Mouse (Mus musculus): ENCODE data around the gene Mfsd14a. TPM values are rescaled to one million over a fixed set of nuclear protein-coding genes. Genes with fewer than 3 reads are reported as not detected.

Mfsd14a gene
- 68.3 and 69.8 TPM in 2 replicates for polyA plus RNA-seq (2015; fragmentation: Nextera tagmentation; extraction: Ambion mirVana)

DNA sequence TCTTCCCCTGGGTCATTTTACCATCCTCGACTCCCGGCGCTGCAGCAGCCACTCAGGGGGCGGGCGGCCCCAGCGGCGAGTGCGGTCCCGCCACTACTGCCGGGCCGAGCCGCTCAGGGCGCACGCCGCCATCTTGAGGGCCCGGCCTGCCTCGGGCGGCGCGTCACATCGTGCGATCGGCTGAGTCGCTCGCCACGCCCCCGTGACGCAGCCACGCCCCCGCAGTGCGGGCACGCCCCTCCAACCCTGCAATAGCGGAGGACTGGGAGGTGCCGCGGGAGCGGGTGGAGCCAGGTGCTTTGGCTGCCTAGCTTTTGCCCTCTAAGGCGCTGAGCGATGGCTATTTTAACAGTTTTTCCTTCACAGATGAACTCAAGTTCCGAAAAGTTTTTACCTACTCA is at the start of gene Mfsd14a:
Gene Mfsd14a, minus strand, starts transcription at position 215 of the 401 bp plus-strand sequence.
- peak within 1 kb of the TSS; percentile 81 for H3K4me2 ChIP-seq (ENCODE audit: low read length)
- peak within 1 kb of the TSS; percentile 92 for H3K27ac ChIP-seq (ENCODE audit: low read length)
- no peaks in the 10 kb centered on the region for H3K27me3 ChIP-seq (ENCODE audit: control insufficient read depth, insufficient read depth, low read depth, low read length)
- H3K4me3 ChIP-seq (ENCODE audit: low read depth, low read length) = peak within 1 kb of the TSS; percentile 99
- peak within 1 kb of the TSS; percentile 99 for H3K9ac ChIP-seq (ENCODE audit: low read depth, low read length)
- H3K36me3 ChIP-seq (ENCODE audit: control insufficient read depth, insufficient read depth, low read length) = no peaks in the 10 kb centered on the region
- H3K4me1 ChIP-seq (ENCODE audit: control insufficient read depth, insufficient read depth, low read length) = peaks cover 30% of the 10 kb centered on the region
- ATAC-seq = peak; percentile 99
- no peaks in the 10 kb centered on the region for H3K9me3 ChIP-seq (replicated peaks; ENCODE audit: control insufficient read depth, low read length, poor library complexity, severe bottlenecking)
- under 1% methylated on average over 27 of the region's 39 CpGs for WGBS

GRCm38 (mm10) chr3:116711624-116712435 is 49.4 kb upstream of the Mfsd14a start:
- ATAC-seq = peak; percentile 95
- Histone ChIP-seq H3K4me1 (ENCODE audit: control insufficient read depth, insufficient read depth, low read length) (peaks cover 10% of the 10 kb centered on the region), H3K27me3 (ENCODE audit: control insufficient read depth, insufficient read depth, low read depth, low read length) (no peaks in the 10 kb centered on the region), H3K36me3 (ENCODE audit: control insufficient read depth, insufficient read depth, low read length) (no peaks in the 10 kb centered on the region), H3K27ac (ENCODE audit: low read length) (peak overlapping the region; percentile 61), H3K4me2 (ENCODE audit: low read length) (peak overlapping the region; percentile 89), H3K9ac (ENCODE audit: low read depth, low read length) (peak overlapping the region; percentile 91), H3K4me3 (ENCODE audit: low read depth, low read length) (peak overlapping the region; percentile 82), H3K9me3 (replicated peaks; ENCODE audit: control insufficient read depth, low read length, poor library complexity, severe bottlenecking) (no peaks in the 10 kb centered on the region)
- under 1% methylated on average over 75 of the region's 85 CpGs for WGBS

DNA sequence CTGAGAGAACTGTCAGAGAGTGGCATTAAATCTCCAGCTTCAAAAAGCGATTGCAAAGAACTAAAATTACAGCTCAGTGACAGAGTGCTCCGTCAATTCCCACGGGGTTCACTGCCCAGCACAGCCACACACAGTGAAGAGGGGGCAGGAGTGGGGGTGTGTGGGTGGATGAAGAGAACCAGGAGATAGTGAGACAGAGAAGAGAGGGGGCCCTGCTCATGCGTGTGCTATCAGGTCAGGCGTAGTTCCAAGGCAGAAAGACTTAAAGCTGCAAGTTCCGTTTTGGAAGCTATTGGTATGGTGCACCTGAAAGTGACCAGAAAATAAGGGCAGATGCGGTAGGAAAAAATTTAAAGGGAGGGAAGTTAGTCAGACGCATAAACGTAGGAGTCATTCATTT is 48.5 kb upstream of the Mfsd14a start:
- Histone ChIP-seq H3K27ac (ENCODE audit: low read length) (no peak overlapping the region), H3K4me2 (ENCODE audit: low read length) (peak overlapping the region; percentile 89), H3K9ac (ENCODE audit: low read depth, low read length) (no peak overlapping the region), H3K27me3 (ENCODE audit: control insufficient read depth, insufficient read depth, low read depth, low read length) (no peaks in the 10 kb centered on the region), H3K4me1 (ENCODE audit: control insufficient read depth, insufficient read depth, low read length) (peaks cover 10% of the 10 kb centered on the region), H3K4me3 (ENCODE audit: low read depth, low read length) (peak overlapping the region; percentile 82), H3K36me3 (ENCODE audit: control insufficient read depth, insufficient read depth, low read length) (no peaks in the 10 kb centered on the region), H3K9me3 (replicated peaks; ENCODE audit: control insufficient read depth, low read length, poor library complexity, severe bottlenecking) (no peaks in the 10 kb centered on the region)
- 60% methylated on average over 9 of the region's 9 CpGs for WGBS
- ATAC-seq = no peak

- no peak overlapping the region for H3K4me3 ChIP-seq (ENCODE audit: low read depth, low read length)
- no peaks in the 10 kb centered on the region for H3K9me3 ChIP-seq (replicated peaks; ENCODE audit: control insufficient read depth, low read length, poor library complexity, severe bottlenecking)
- H3K4me1 ChIP-seq (ENCODE audit: control insufficient read depth, insufficient read depth, low read length) = peaks cover 1% of the 10 kb centered on the region
- no peak for ATAC-seq
- no peaks in the 10 kb centered on the region for H3K36me3 ChIP-seq (ENCODE audit: control insufficient read depth, insufficient read depth, low read length)
- H3K27me3 ChIP-seq (ENCODE audit: control insufficient read depth, insufficient read depth, low read depth, low read length) = no peaks in the 10 kb centered on the region
- no peak overlapping the region for H3K27ac ChIP-seq (ENCODE audit: low read length)
- 91% methylated on average over 1 of the region's 1 CpGs for WGBS
- no peak overlapping the region for H3K4me2 ChIP-seq (ENCODE audit: low read length)
- no peak overlapping the region for H3K9ac ChIP-seq (ENCODE audit: low read depth, low read length)
These were observed 43.2 kb upstream of the Mfsd14a start for GRCm38 (mm10) chr3:116705637-116706204.

- H3K4me3 ChIP-seq (ENCODE audit: low read depth, low read length) = no peak overlapping the region
- H3K9ac ChIP-seq (ENCODE audit: low read depth, low read length) = no peak overlapping the region
- H3K4me1 ChIP-seq (ENCODE audit: control insufficient read depth, insufficient read depth, low read length) = no peaks in the 10 kb centered on the region
- no peaks in the 10 kb centered on the region for H3K36me3 ChIP-seq (ENCODE audit: control insufficient read depth, insufficient read depth, low read length)
- no peak overlapping the region for H3K27ac ChIP-seq (ENCODE audit: low read length)
- H3K4me2 ChIP-seq (ENCODE audit: low read length) = no peak overlapping the region
- no peaks in the 10 kb centered on the region for H3K27me3 ChIP-seq (ENCODE audit: control insufficient read depth, insufficient read depth, low read depth, low read length)
- ATAC-seq = no peak
- no peaks in the 10 kb centered on the region for H3K9me3 ChIP-seq (replicated peaks; ENCODE audit: control insufficient read depth, low read length, poor library complexity, severe bottlenecking)
- WGBS = 93% methylated on average over 5 of the region's 5 CpGs
These were observed 41.4 kb upstream of the Mfsd14a start for GRCm38 (mm10) chr3:116703835-116704234.

- 97% methylated on average over 1 of the region's 1 CpGs for WGBS
- Histone ChIP-seq H3K27me3 (ENCODE audit: control insufficient read depth, insufficient read depth, low read depth, low read length) (no peaks in the 10 kb centered on the region), H3K4me1 (ENCODE audit: control insufficient read depth, insufficient read depth, low read length) (no peaks in the 10 kb centered on the region), H3K4me3 (ENCODE audit: low read depth, low read length) (no peak overlapping the region), H3K27ac (ENCODE audit: low read length) (no peak overlapping the region), H3K9ac (ENCODE audit: low read depth, low read length) (no peak overlapping the region), H3K9me3 (replicated peaks; ENCODE audit: control insufficient read depth, low read length, poor library complexity, severe bottlenecking) (no peaks in the 10 kb centered on the region), H3K36me3 (ENCODE audit: control insufficient read depth, insufficient read depth, low read length) (no peaks in the 10 kb centered on the region), H3K4me2 (ENCODE audit: low read length) (no peak overlapping the region)
- ATAC-seq = no peak
These were observed 40.3 kb upstream of the Mfsd14a start for GRCm38 (mm10) chr3:116702647-116703272.

GRCm38 (mm10) chr3:116701601-116702000 is 39.1 kb upstream of the Mfsd14a start:
- Histone ChIP-seq H3K9me3 (replicated peaks; ENCODE audit: control insufficient read depth, low read length, poor library complexity, severe bottlenecking) (no peaks in the 10 kb centered on the region), H3K27ac (ENCODE audit: low read length) (no peak overlapping the region), H3K4me1 (ENCODE audit: control insufficient read depth, insufficient read depth, low read length) (no peaks in the 10 kb centered on the region), H3K4me3 (ENCODE audit: low read depth, low read length) (no peak overlapping the region), H3K27me3 (ENCODE audit: control insufficient read depth, insufficient read depth, low read depth, low read length) (no peaks in the 10 kb centered on the region), H3K36me3 (ENCODE audit: control insufficient read depth, insufficient read depth, low read length) (no peaks in the 10 kb centered on the region), H3K9ac (ENCODE audit: low read depth, low read length) (no peak overlapping the region), H3K4me2 (ENCODE audit: low read length) (no peak overlapping the region)
- ATAC-seq = no peak
- 97% methylated on average over 4 of the region's 4 CpGs for WGBS

DNA sequence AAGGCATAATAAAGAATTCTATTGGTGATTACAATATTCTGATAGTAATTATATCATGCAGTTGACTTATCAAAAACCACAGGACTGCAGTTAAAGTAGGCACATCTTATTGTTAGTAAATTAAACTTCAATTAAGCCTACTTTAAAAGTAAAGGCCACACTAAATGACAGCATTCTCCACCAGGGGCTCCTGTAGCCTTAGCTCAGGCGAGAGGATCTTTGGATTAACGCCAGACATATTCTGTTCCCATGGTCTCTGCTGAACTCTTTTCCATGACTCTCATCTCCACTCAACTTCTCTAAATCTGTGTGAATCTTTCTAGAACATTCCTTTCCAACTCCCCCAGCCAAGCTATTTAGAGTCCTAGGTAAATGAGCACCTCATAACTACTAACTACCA is 36.3 kb upstream of the Mfsd14a start:
- no peak for ATAC-seq
- no peaks in the 10 kb centered on the region for H3K36me3 ChIP-seq (ENCODE audit: control insufficient read depth, insufficient read depth, low read length)
- WGBS = 75% methylated on average over 2 of the region's 2 CpGs

GRCm38 (mm10) chr3:116695666-116695985 is 33.1 kb upstream of the Mfsd14a start:
- Histone ChIP-seq H3K27ac (ENCODE audit: low read length) (no peak overlapping the region), H3K4me1 (ENCODE audit: control insufficient read depth, insufficient read depth, low read length) (no peaks in the 10 kb centered on the region), H3K27me3 (ENCODE audit: control insufficient read depth, insufficient read depth, low read depth, low read length) (no peaks in the 10 kb centered on the region), H3K9ac (ENCODE audit: low read depth, low read length) (no peak overlapping the region), H3K4me3 (ENCODE audit: low read depth, low read length) (no peak overlapping the region), H3K4me2 (ENCODE audit: low read length) (no peak overlapping the region), H3K9me3 (replicated peaks; ENCODE audit: control insufficient read depth, low read length, poor library complexity, severe bottlenecking) (no peaks in the 10 kb centered on the region), H3K36me3 (ENCODE audit: control insufficient read depth, insufficient read depth, low read length) (no peaks in the 10 kb centered on the region)
- WGBS = 91% methylated on average over 2 of the region's 2 CpGs
- ATAC-seq = no peak

More for the DNA sequence above, 36.3 kb upstream of the Mfsd14a start:
- Histone ChIP-seq H3K9ac (ENCODE audit: low read depth, low read length) (no peak overlapping the region), H3K4me3 (ENCODE audit: low read depth, low read length) (no peak overlapping the region), H3K4me1 (ENCODE audit: control insufficient read depth, insufficient read depth, low read length) (no peaks in the 10 kb centered on the region), H3K9me3 (replicated peaks; ENCODE audit: control insufficient read depth, low read length, poor library complexity, severe bottlenecking) (no peaks in the 10 kb centered on the region), H3K27ac (ENCODE audit: low read length) (no peak overlapping the region), H3K27me3 (ENCODE audit: control insufficient read depth, insufficient read depth, low read depth, low read length) (no peaks in the 10 kb centered on the region), H3K4me2 (ENCODE audit: low read length) (no peak overlapping the region)
